Mouse (Mus musculus): ENCODE measurements at regions not wholly inside any gene's neighbourhood (a gene's known extent, or its start where the extent isn't known, plus 50 kb on each side); places are given as distances from the start of the nearest gene placed in this dataset.

GRCm38 (mm10) chrX:21558318-21558717 is 74.0 kb downstream of the Agtr2 start:
- Histone ChIP-seq H3K27ac (replicated peaks; ENCODE audit: low read depth, low read length) (no peak overlapping the region), H3K4me3 (ENCODE audit: insufficient read depth, low read depth, low read length) (no peak overlapping the region), H3K4me1 (ENCODE audit: control insufficient read depth, insufficient read depth, insufficient read length, low read length) (no peaks in the 10 kb centered on the region)

GRCm38 (mm10) chrX:21566669-21567068 is 82.3 kb downstream of the Agtr2 start:
- H3K4me3 ChIP-seq (ENCODE audit: insufficient read depth, low read depth, low read length) = no peak overlapping the region

GRCm38 (mm10) chrX:21567530-21567929 is 83.2 kb downstream of the Agtr2 start:
- no peaks in the 10 kb centered on the region for H3K4me1 ChIP-seq (ENCODE audit: control insufficient read depth, insufficient read depth, insufficient read length, low read length)
- peak overlapping the region; percentile 48; the same call in 1 of the 2 replicates for H3K27ac ChIP-seq (replicated peaks; ENCODE audit: low read depth, low read length)
- H3K4me3 ChIP-seq (ENCODE audit: insufficient read depth, low read depth, low read length) = no peak overlapping the region

More at GRCm38 (mm10) chrX:21566669-21567068, 82.3 kb downstream of the Agtr2 start:
- H3K27ac ChIP-seq (replicated peaks; ENCODE audit: low read depth, low read length) = no peak overlapping the region
- H3K4me1 ChIP-seq (ENCODE audit: control insufficient read depth, insufficient read depth, insufficient read length, low read length) = no peaks in the 10 kb centered on the region

GRCm38 (mm10) chrX:21567971-21568370 is 83.6 kb downstream of the Agtr2 start:
- peak overlapping the region; percentile 48 for H3K27ac ChIP-seq (replicated peaks; ENCODE audit: low read depth, low read length)

GRCm38 (mm10) chrX:21579945-21580344 is 95.6 kb downstream of the Agtr2 start:
- no peak overlapping the region for H3K4me3 ChIP-seq (ENCODE audit: insufficient read depth, low read depth, low read length)
- H3K4me1 ChIP-seq (ENCODE audit: control insufficient read depth, insufficient read depth, insufficient read length, low read length) = no peaks in the 10 kb centered on the region
- H3K27ac ChIP-seq (replicated peaks; ENCODE audit: low read depth, low read length) = no peak overlapping the region

More at GRCm38 (mm10) chrX:21567971-21568370, 83.6 kb downstream of the Agtr2 start:
- H3K4me3 ChIP-seq (ENCODE audit: insufficient read depth, low read depth, low read length) = no peak overlapping the region
- H3K4me1 ChIP-seq (ENCODE audit: control insufficient read depth, insufficient read depth, insufficient read length, low read length) = no peaks in the 10 kb centered on the region

GRCm38 (mm10) chrX:21586030-21586429 is 101.7 kb downstream of the Agtr2 start:
- no peaks in the 10 kb centered on the region for H3K4me1 ChIP-seq (ENCODE audit: control insufficient read depth, insufficient read depth, insufficient read length, low read length)

GRCm38 (mm10) chrX:21589811-21590210 is 105.5 kb downstream of the Agtr2 start:
- no peaks in the 10 kb centered on the region for H3K4me1 ChIP-seq (ENCODE audit: control insufficient read depth, insufficient read depth, insufficient read length, low read length)

More at GRCm38 (mm10) chrX:21586030-21586429, 101.7 kb downstream of the Agtr2 start:
- Histone ChIP-seq H3K4me3 (ENCODE audit: insufficient read depth, low read depth, low read length) (no peak overlapping the region), H3K27ac (replicated peaks; ENCODE audit: low read depth, low read length) (no peak overlapping the region)

More at GRCm38 (mm10) chrX:21589811-21590210, 105.5 kb downstream of the Agtr2 start:
- Histone ChIP-seq H3K27ac (replicated peaks; ENCODE audit: low read depth, low read length) (no peak overlapping the region), H3K4me3 (ENCODE audit: insufficient read depth, low read depth, low read length) (no peak overlapping the region)

Data from brown adipose tissue, adult 24 weeks (tissue).